Mouse (Mus musculus) midbrain, embryonic 12.5 days (tissue): ENCODE results near the gene Cotl1. TPM values are rescaled to one million over a fixed set of nuclear protein-coding genes. Genes with fewer than 3 reads are reported as not detected.

ENCODE experiments used
- ATAC-seq: fragments of 200-750 bp; cut with Nextera tagmentation; 2 replicates; pipeline ENCODE4 v1.8.0; 2017; ENCODE audit warnings: low read depth, moderate TSS enrichment, moderate library complexity; ENCODE audit not compliant: low FRiP score
- H3K27ac ChIP-seq: fragments of 300-500 bp; sonication (generic); replicated peaks from 2 replicates; pipeline ENCODE4 v1.5.1; 2016; ENCODE audit warnings: mild to moderate bottlenecking
- H3K27me3 ChIP-seq: fragments of 300-500 bp; sonication (generic); 2 replicates; pipeline ENCODE4 v1.6.1; 2016; ENCODE audit warnings: mild to moderate bottlenecking
- H3K36me3 ChIP-seq: fragments of 300-500 bp; sonication (generic); 2 replicates; pipeline ENCODE4 v1.6.1; 2016
- H3K4me1 ChIP-seq: fragments of 300-500 bp; sonication (generic); 2 replicates; pipeline ENCODE4 v1.6.1; 2016
- H3K4me2 ChIP-seq: fragments of 300-500 bp; sonication (generic); replicated peaks from 2 replicates; pipeline ENCODE4 v1.6.1; 2016; ENCODE audit warnings: mild to moderate bottlenecking, moderate library complexity
- H3K4me3 ChIP-seq: fragments of 300-500 bp; sonication (generic); 2 replicates; pipeline ENCODE4 v1.5.1; 2016; ENCODE audit warnings: mild to moderate bottlenecking
- H3K9ac ChIP-seq: fragments of 300-500 bp; sonication (generic); replicated peaks from 2 replicates; pipeline ENCODE4 v1.6.1; 2016; ENCODE audit warnings: mild to moderate bottlenecking, moderate library complexity
- H3K9me3 ChIP-seq: fragments of 300-500 bp; sonication (generic); 2 replicates; pipeline ENCODE4 v1.6.1; 2016; ENCODE audit warnings: mild to moderate bottlenecking
- WGBS: fragments of 180-500 bp; shearing (Covaris S2); methylation state at CpG from one replicate; pipeline ENCODE4 v1.1.7; 2016; 5-methylcytosine and 5-hydroxymethylcytosine counted together
- polyA plus RNA-seq: library from polyadenylated mRNA; unstranded; fragments of >200 nt; fragmentation: Nextera tagmentation; extraction: Ambion mirVana; gene quantifications from 2 replicates; pipeline ENCODE4 v1.2.1, GENCODE M21; 2016

Gene Cotl1
- polyA plus RNA-seq, 1 experiment from 2014 or later: 131 TPM

- Histone ChIP-seq H3K27ac (peak overlapping the region; percentile 82), H3K4me3 (peak overlapping the region; percentile 70), H3K27me3 (peaks cover 4% of the 10 kb centered on the region; the same call in 1 of the 2 replicates), H3K36me3 (no peaks in the 10 kb centered on the region), H3K4me2 (peak overlapping the region; percentile 85), H3K4me1 (peaks cover 60% of the 10 kb centered on the region), H3K9me3 (no peaks in the 10 kb centered on the region), H3K9ac (peak overlapping the region; percentile 74)
- no peak for ATAC-seq
- WGBS: 69% methylated on average over 19 of the region's 19 CpGs
Measured at GRCm38 (mm10) chr8:119838100-119838982, 2.0 kb downstream of the Cotl1 start.

- Histone ChIP-seq H3K27ac (peak overlapping the region; percentile 58; the same call in 1 of the 2 replicates), H3K4me3 (peak overlapping the region; percentile 70), H3K4me1 (peaks cover 67% of the 10 kb centered on the region), H3K9ac (peak overlapping the region; percentile 41), H3K4me2 (peak overlapping the region; percentile 85), H3K9me3 (no peaks in the 10 kb centered on the region), H3K36me3 (no peaks in the 10 kb centered on the region), H3K27me3 (peaks cover 4% of the 10 kb centered on the region; the same call in 1 of the 2 replicates)
- no peak for ATAC-seq
- WGBS: 51% methylated on average over 10 of the region's 10 CpGs
Measured at GRCm38 (mm10) chr8:119837553-119838071, 2.7 kb downstream of the Cotl1 start.

- H3K27me3 ChIP-seq: peaks cover 4% of the 10 kb centered on the region; the same call in 1 of the 2 replicates
- no peak for ATAC-seq
- H3K4me2 ChIP-seq: no peak overlapping the region; the same call in 1 of the 2 replicates
- no peaks in the 10 kb centered on the region for H3K36me3 ChIP-seq
- H3K4me3 ChIP-seq: no peak overlapping the region
- WGBS: 78% methylated on average over 4 of the region's 4 CpGs
- peaks cover 75% of the 10 kb centered on the region for H3K4me1 ChIP-seq
- no peaks in the 10 kb centered on the region for H3K9me3 ChIP-seq
- H3K27ac ChIP-seq: 0 out of 2 replicates have a peak overlapping the region, but pooled peaks have one; percentile 25
- H3K9ac ChIP-seq: no peak overlapping the region
Measured at GRCm38 (mm10) chr8:119836831-119837230, 3.5 kb downstream of the Cotl1 start.

- Histone ChIP-seq H3K27me3 (no peaks in the 10 kb centered on the region; the same call in 1 of the 2 replicates), H3K4me2 (no peak overlapping the region), H3K4me1 (peaks cover 83% of the 10 kb centered on the region), H3K9ac (no peak overlapping the region), H3K27ac (no peak overlapping the region), H3K36me3 (no peaks in the 10 kb centered on the region), H3K4me3 (no peak overlapping the region), H3K9me3 (no peaks in the 10 kb centered on the region)
- 93% methylated on average over 5 of the region's 5 CpGs for WGBS
- ATAC-seq: no peak
Measured at GRCm38 (mm10) chr8:119835270-119835669, 5.1 kb downstream of the Cotl1 start.

- WGBS: 85% methylated on average over 6 of the region's 6 CpGs
- no peaks in the 10 kb centered on the region; the same call in 1 of the 2 replicates for H3K27me3 ChIP-seq
- no peak overlapping the region for H3K27ac ChIP-seq
- no peak for ATAC-seq
- peaks cover 86% of the 10 kb centered on the region for H3K4me1 ChIP-seq
- no peaks in the 10 kb centered on the region for H3K9me3 ChIP-seq
- H3K4me3 ChIP-seq: no peak overlapping the region
- no peaks in the 10 kb centered on the region for H3K36me3 ChIP-seq
- H3K9ac ChIP-seq: no peak overlapping the region
- H3K4me2 ChIP-seq: no peak overlapping the region
Measured at GRCm38 (mm10) chr8:119834676-119835075, 5.7 kb downstream of the Cotl1 start.

- H3K4me3 ChIP-seq: no peak overlapping the region
- H3K4me1 ChIP-seq: peaks cover 86% of the 10 kb centered on the region
- no peak for ATAC-seq
- H3K4me2 ChIP-seq: peak overlapping the region; percentile 30
- H3K27me3 ChIP-seq: no peaks in the 10 kb centered on the region
- no peaks in the 10 kb centered on the region for H3K36me3 ChIP-seq
- peak overlapping the region; percentile 77 for H3K27ac ChIP-seq
- no peak overlapping the region; the same call in 1 of the 2 replicates for H3K9ac ChIP-seq
- 9% methylated on average over 5 of the region's 5 CpGs for WGBS
- H3K9me3 ChIP-seq: no peaks in the 10 kb centered on the region
Measured at GRCm38 (mm10) chr8:119832931-119833330, 7.4 kb downstream of the Cotl1 start.

GRCm38 (mm10) chr8:119832101-119832617, 8.2 kb downstream of the Cotl1 start:
- WGBS: 68% methylated on average over 7 of the region's 7 CpGs
- no peak overlapping the region for H3K4me3 ChIP-seq
- no peaks in the 10 kb centered on the region for H3K9me3 ChIP-seq
- peak overlapping the region; percentile 27 for H3K4me2 ChIP-seq
- no peaks in the 10 kb centered on the region for H3K27me3 ChIP-seq
- H3K27ac ChIP-seq: peak overlapping the region; percentile 77
- peaks cover 86% of the 10 kb centered on the region for H3K4me1 ChIP-seq
- 0 out of 2 replicates have a peak, but pooled peaks have one; percentile 3 for ATAC-seq
- no peaks in the 10 kb centered on the region for H3K36me3 ChIP-seq
- H3K9ac ChIP-seq: no peak overlapping the region

GRCm38 (mm10) chr8:119831336-119831995, 8.9 kb downstream of the Cotl1 start:
- peak; percentile 70 for ATAC-seq

GRCm38 (mm10) chr8:119830589-119830988, 9.8 kb downstream of the Cotl1 start:
- no peaks in the 10 kb centered on the region; the same call in 1 of the 2 replicates for H3K36me3 ChIP-seq
- 0 out of 2 replicates have a peak, but pooled peaks cover 3% of the 10 kb centered on the region for H3K27me3 ChIP-seq
- H3K4me1 ChIP-seq: peaks cover 79% of the 10 kb centered on the region
- WGBS: 53% methylated on average over 7 of the region's 7 CpGs
- H3K27ac ChIP-seq: peak overlapping the region; percentile 77; the same call in 1 of the 2 replicates
- no peak overlapping the region for H3K4me2 ChIP-seq
- no peak overlapping the region; the same call in 1 of the 2 replicates for H3K9ac ChIP-seq
- ATAC-seq: no peak
- H3K4me3 ChIP-seq: no peak overlapping the region
- no peaks in the 10 kb centered on the region for H3K9me3 ChIP-seq

More at GRCm38 (mm10) chr8:119831336-119831995, 8.9 kb downstream of the Cotl1 start:
- Histone ChIP-seq H3K4me1 (peaks cover 86% of the 10 kb centered on the region), H3K9me3 (no peaks in the 10 kb centered on the region), H3K9ac (no peak overlapping the region), H3K4me3 (no peak overlapping the region), H3K36me3 (no peaks in the 10 kb centered on the region), H3K27ac (peak overlapping the region; percentile 77), H3K4me2 (peak overlapping the region; percentile 27), H3K27me3 (0 out of 2 replicates have a peak, but pooled peaks cover 3% of the 10 kb centered on the region)
- WGBS: 41% methylated on average over 20 of the region's 20 CpGs

GRCm38 (mm10) chr8:119829870-119830580, 10.3 kb downstream of the Cotl1 start:
- Histone ChIP-seq H3K27ac (peak overlapping the region; percentile 77; the same call in 1 of the 2 replicates), H3K36me3 (no peaks in the 10 kb centered on the region; the same call in 1 of the 2 replicates), H3K9ac (no peak overlapping the region; the same call in 1 of the 2 replicates), H3K27me3 (0 out of 2 replicates have a peak, but pooled peaks cover 3% of the 10 kb centered on the region), H3K4me2 (no peak overlapping the region), H3K9me3 (no peaks in the 10 kb centered on the region), H3K4me1 (peaks cover 80% of the 10 kb centered on the region), H3K4me3 (no peak overlapping the region)
- 55% methylated on average over 16 of the region's 16 CpGs for WGBS
- ATAC-seq: peak; percentile 25; the same call in 1 of the 2 replicates

GRCm38 (mm10) chr8:119829420-119829819, 10.9 kb downstream of the Cotl1 start:
- 0 out of 2 replicates have a peak, but pooled peaks cover 3% of the 10 kb centered on the region for H3K27me3 ChIP-seq
- H3K4me2 ChIP-seq: no peak overlapping the region
- H3K4me3 ChIP-seq: no peak overlapping the region
- 91% methylated on average over 13 of the region's 13 CpGs for WGBS
- H3K9ac ChIP-seq: no peak overlapping the region; the same call in 1 of the 2 replicates
- no peaks in the 10 kb centered on the region; the same call in 1 of the 2 replicates for H3K36me3 ChIP-seq
- H3K4me1 ChIP-seq: peaks cover 84% of the 10 kb centered on the region
- H3K9me3 ChIP-seq: no peaks in the 10 kb centered on the region
- H3K27ac ChIP-seq: 0 out of 2 replicates have a peak overlapping the region, but pooled peaks have one; percentile 25
- ATAC-seq: no peak
